Mouse (Mus musculus) gastrocnemius, adult 8-10 months (tissue): ENCODE measurements at regions not wholly inside any gene's neighbourhood (a gene's known extent, or its start where the extent isn't known, plus 50 kb on each side); places are given as distances from the start of the nearest gene placed in this dataset.

Experiments used
- DNase-seq, 2 experiments: peaks; one replicate each; pipeline ENCODE4 v3.0.0; 2022; ENCODE audit warnings: low spot score in 2 of 2

- no peak for DNase-seq
These were observed 250.5 kb upstream of the Gm26657 start for GRCm38 (mm10) chr4:56489361-56489760.

- no peak for DNase-seq
These were observed 256.2 kb upstream of the Gm26657 start for GRCm38 (mm10) chr4:56483708-56484107.

GRCm38 (mm10) chr4:56456788-56457187, 283.1 kb upstream of the Gm26657 start:
- no peak for DNase-seq

- no peak for DNase-seq
These were observed 318.3 kb upstream of the Gm26657 start for GRCm38 (mm10) chr4:56421575-56421974.

- no peak for DNase-seq
These were observed 320.6 kb upstream of the Gm26657 start for GRCm38 (mm10) chr4:56419122-56419913.

GRCm38 (mm10) chr4:56411024-56411636, 328.7 kb upstream of the Gm26657 start:
- no peak for DNase-seq

- no peak for DNase-seq
These were observed 346.1 kb upstream of the Gm26657 start for GRCm38 (mm10) chr4:56393793-56394192.

- DNase-seq = peak; percentile 12 to 22
These were observed 352.8 kb upstream of the Gm26657 start for GRCm38 (mm10) chr4:56387051-56387450.

- DNase-seq = no peak
These were observed 364.1 kb upstream of the Gm26657 start for GRCm38 (mm10) chr4:56375745-56376144.

GRCm38 (mm10) chr4:56374466-56374865, 365.4 kb upstream of the Gm26657 start:
- no peak for DNase-seq

GRCm38 (mm10) chr4:56373746-56374145, 366.1 kb upstream of the Gm26657 start:
- DNase-seq = no peak

- no peak for DNase-seq
These were observed 366.7 kb upstream of the Gm26657 start for GRCm38 (mm10) chr4:56373167-56373566.

GRCm38 (mm10) chr4:56372711-56373110, 367.2 kb upstream of the Gm26657 start:
- no peak for DNase-seq

GRCm38 (mm10) chr4:56364594-56364993, 375.3 kb upstream of the Gm26657 start:
- no peak for DNase-seq

GRCm38 (mm10) chr4:56362121-56362520, 377.7 kb upstream of the Gm26657 start:
- no peak for DNase-seq

GRCm38 (mm10) chr4:56349216-56349615, 390.7 kb upstream of the Gm26657 start:
- no peak for DNase-seq

GRCm38 (mm10) chr4:56325156-56325555, 414.7 kb upstream of the Gm26657 start:
- DNase-seq = no peak

GRCm38 (mm10) chr4:56319134-56319533, 420.7 kb upstream of the Gm26657 start:
- DNase-seq = no peak

- no peak for DNase-seq
These were observed 434.1 kb upstream of the Gm26657 start for GRCm38 (mm10) chr4:56305664-56306330.

- no peak for DNase-seq
These were observed 435.6 kb upstream of the Gm26657 start for GRCm38 (mm10) chr4:56304275-56304674.

GRCm38 (mm10) chr4:56287980-56288379, 451.9 kb upstream of the Gm26657 start:
- DNase-seq = no peak

- no peak for DNase-seq
These were observed 455.4 kb upstream of the Gm26657 start for GRCm38 (mm10) chr4:56284490-56284889.
